Mouse (Mus musculus) kidney, adult 2 months (tissue): ENCODE results near the gene Bcar3. TPM values are rescaled to one million over a fixed set of nuclear protein-coding genes. Genes with fewer than 3 reads are reported as not detected.

Experiments used
- DNase-seq: peaks from one replicate; pipeline ENCODE4 v3.0.0; 2021
- H3K27ac ChIP-seq: fragments of 200-500 bp; 2 replicates; pipeline ENCODE4 v1.5.1; 2012; ENCODE audit warnings: low read depth, low read length, control low read depth, inconsistent platforms; ENCODE audit not compliant: insufficient read depth
- H3K27me3 ChIP-seq: fragments of 200-500 bp; replicated peaks from 2 replicates; pipeline ENCODE4 v1.6.1; 2012; ENCODE audit warnings: mild to moderate bottlenecking, moderate library complexity, low read length, inconsistent platforms; ENCODE audit not compliant: control insufficient read depth, insufficient read depth
- H3K36me3 ChIP-seq: fragments of 200-500 bp; 2 replicates; pipeline ENCODE4 v1.6.1; 2012; ENCODE audit warnings: mild to moderate bottlenecking, moderate library complexity, low read length, inconsistent platforms; ENCODE audit not compliant: control insufficient read depth, insufficient read depth
- H3K4me1 ChIP-seq: fragments of 200-500 bp; 2 replicates; pipeline ENCODE4 v1.6.1; 2011; ENCODE audit warnings: low read length; ENCODE audit not compliant: control insufficient read depth, insufficient read depth
- H3K4me3 ChIP-seq: fragments of 200-500 bp; 2 replicates; pipeline ENCODE4 v1.5.1; 2011; ENCODE audit warnings: mild to moderate bottlenecking, low read depth, low read length, control low read depth; ENCODE audit not compliant: insufficient read depth
- CTCF ChIP-seq: fragments of 200-500 bp; conservative IDR thresholded peaks from 2 replicates; pipeline ENCODE4 v1.5.1; 2011; ENCODE audit warnings: low read depth, mild to moderate bottlenecking, control low read depth, low read length, moderate library complexity, mixed read lengths; ENCODE audit not compliant: insufficient read depth, insufficient read length
- POLR2A ChIP-seq: fragments of 200-500 bp; IDR thresholded peaks from one replicate; pipeline ENCODE4 v1.6.1; 2011; ENCODE audit warnings: low read depth, low read length, control low read depth
- WGBS: fragments of 180-500 bp; shearing (Covaris S2); methylation state at CpG from one replicate; pipeline ENCODE4 v1.1.7; 2018; 5-methylcytosine and 5-hydroxymethylcytosine counted together
- polyA plus RNA-seq: library from polyadenylated mRNA; depleted of rRNA; stranded (reverse); fragments of >200 nt; gene quantifications from 2 replicates; pipeline ENCODE4 v1.2.3, GENCODE M21; 2012

Bcar3 gene
- polyA plus RNA-seq, 1 experiment, result 41.3 TPM

DNA sequence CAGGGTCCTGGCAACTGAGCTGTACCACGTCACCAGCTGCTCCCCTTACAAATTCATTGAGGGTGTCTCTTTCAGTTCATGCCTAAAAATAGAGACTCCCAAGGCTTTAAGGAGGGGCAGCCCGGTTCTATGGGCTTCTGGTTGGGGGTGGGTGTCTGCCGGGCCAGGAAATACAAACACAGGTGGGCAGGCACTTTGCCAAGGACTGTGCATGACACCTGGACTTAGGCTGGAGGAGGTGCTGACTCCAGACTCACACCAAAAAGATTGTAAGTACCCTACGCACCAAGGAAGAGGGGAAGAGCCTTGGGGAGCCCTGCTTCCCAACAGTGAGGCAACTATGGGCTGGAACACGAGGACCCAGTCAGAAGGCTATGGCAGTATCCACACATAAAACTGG, 44.1 kb downstream of the Bcar3 start:
- no peak overlapping the region for H3K4me3 ChIP-seq
- H3K27ac ChIP-seq, result no peak overlapping the region
- no peaks in the 10 kb centered on the region for H3K4me1 ChIP-seq
- no peaks in the 10 kb centered on the region for H3K27me3 ChIP-seq
- TF ChIP-seq CTCF (no peak), POLR2A (no peak)
- no peaks in the 10 kb centered on the region for H3K36me3 ChIP-seq
- WGBS, result 67% methylated on average over 5 of the region's 5 CpGs
- DNase-seq, result no peak

DNA sequence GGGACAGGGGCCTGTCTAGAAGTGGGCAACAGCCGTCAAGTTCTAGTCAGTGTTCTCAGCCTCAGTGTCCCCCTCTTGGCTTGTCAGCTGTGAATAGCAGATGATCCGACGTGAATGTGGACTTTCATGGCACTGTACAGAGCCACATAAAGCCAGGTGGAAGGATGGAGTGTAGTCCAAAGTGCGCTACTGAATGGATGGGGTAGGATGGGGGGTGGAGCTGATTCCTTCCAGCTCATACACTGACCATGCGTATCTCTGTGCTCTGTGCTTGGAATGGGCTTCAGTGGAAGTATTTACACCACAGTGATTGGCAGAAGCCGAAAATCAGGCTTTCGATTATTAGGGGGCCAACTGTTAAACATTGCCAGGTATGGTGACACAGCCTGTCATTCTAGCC, 45.0 kb downstream of the Bcar3 start:
- no peak for DNase-seq
- Histone ChIP-seq H3K4me3 (no peak overlapping the region), H3K36me3 (no peaks in the 10 kb centered on the region), H3K4me1 (no peaks in the 10 kb centered on the region), H3K27me3 (no peaks in the 10 kb centered on the region), H3K27ac (no peak overlapping the region)
- 89% methylated on average over 7 of the region's 7 CpGs for WGBS
- TF ChIP-seq POLR2A, result no peak
- TF ChIP-seq CTCF, result no peak

DNA sequence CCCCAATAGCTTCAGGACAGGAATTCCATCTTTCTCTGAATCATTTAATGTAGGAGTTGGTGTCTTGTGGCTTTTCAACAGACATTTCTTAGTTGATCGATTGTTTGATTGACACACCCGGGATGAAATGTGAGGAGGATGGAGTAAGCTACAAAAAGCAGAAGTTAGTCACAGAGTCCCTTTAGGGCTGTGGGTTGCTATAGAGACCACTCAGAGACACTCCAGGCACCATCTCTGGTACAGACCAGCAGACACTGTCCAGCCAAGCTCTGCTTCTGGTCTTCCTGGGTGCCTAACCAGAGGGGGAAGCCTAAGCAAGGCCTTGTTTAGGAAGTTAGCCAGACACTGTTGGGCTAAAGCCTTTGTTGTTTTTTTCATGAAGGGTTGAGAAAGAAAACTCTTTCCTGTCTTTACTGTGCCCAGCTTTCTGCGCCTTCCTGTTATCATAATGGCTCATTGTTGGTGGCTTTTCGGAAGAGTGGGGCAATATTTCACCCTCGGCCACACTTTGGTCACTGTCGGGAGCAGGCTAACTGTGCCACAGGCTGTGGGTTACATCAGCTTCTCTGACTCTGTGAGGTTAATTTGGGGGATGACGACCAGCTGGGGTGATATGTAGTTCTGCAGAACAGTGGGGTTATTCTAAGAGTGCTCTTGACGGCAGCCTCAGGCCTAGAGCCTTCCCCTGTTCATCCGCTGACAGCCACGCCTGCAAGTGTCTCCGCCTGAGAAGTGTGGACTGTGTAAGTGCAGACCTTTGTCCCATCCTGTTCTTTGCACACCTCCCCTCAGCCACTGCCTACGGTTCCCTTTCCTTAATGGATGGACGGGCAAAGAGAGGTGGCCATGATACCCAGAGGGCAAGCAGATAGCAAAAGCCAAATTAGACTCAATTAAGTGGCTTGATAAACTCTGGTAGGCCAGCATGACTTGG, 46.5 kb downstream of the Bcar3 start:
- 81% methylated on average over 13 of the region's 13 CpGs for WGBS
- Histone ChIP-seq H3K27me3 (no peaks in the 10 kb centered on the region), H3K27ac (no peak overlapping the region), H3K36me3 (no peaks in the 10 kb centered on the region), H3K4me1 (no peaks in the 10 kb centered on the region), H3K4me3 (no peak overlapping the region)
- TF ChIP-seq CTCF (no peak), POLR2A (no peak)
- DNase-seq, result no peak

DNA sequence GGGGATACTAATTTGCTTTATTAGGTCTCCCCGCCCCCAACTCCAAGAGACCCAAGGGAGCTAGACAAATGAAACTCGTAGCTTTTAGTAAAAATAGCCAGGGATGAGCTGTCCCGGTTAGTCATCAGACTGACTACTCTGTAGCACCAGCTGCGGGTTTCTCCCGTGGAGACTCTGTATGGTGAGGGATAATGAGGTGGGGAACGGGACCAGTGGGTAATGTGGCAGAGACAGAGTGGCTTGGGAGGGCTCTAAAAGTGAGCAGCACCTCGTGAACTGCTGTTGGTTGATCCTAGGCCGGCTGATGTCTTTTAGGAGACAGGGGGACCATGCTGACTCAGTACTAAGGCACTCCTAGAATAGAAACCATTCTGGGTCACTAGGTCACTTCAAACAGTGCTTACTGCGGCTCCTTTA, 49.5 kb downstream of the Bcar3 start:
- H3K27ac ChIP-seq, result no peak overlapping the region
- H3K4me3 ChIP-seq, result no peak overlapping the region
- no peak for TF ChIP-seq POLR2A
- no peak for DNase-seq
- H3K27me3 ChIP-seq, result no peaks in the 10 kb centered on the region
- 63% methylated on average over 9 of the region's 9 CpGs for WGBS
- H3K36me3 ChIP-seq, result no peaks in the 10 kb centered on the region
- no peaks in the 10 kb centered on the region for H3K4me1 ChIP-seq

DNA sequence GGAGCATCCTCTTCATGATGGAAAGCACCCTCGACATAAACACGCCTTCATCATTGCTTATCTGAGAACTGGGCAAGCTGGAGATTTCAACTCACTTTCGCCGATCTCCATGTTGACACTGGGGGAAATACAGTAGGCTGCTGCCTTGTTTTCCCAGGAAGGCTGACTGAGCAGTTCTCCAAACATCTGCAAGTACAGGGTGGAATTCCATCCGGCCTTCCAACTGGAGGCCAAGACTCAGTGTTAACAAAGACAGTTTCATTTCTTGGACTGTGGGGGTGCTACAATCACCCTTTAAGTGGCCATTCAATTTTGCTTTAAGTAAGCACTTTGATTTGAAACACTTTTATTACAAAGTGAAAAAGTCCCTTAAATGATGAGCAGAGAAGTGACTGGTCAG, 50.4 kb downstream of the Bcar3 start:
- H3K4me1 ChIP-seq, result no peaks in the 10 kb centered on the region
- H3K27me3 ChIP-seq, result no peaks in the 10 kb centered on the region
- no peak for DNase-seq
- TF ChIP-seq CTCF (no peak), POLR2A (no peak)
- no peaks in the 10 kb centered on the region for H3K36me3 ChIP-seq
- H3K4me3 ChIP-seq, result no peak overlapping the region
- WGBS, result 74% methylated on average over 5 of the region's 5 CpGs
- H3K27ac ChIP-seq, result no peak overlapping the region

DNA sequence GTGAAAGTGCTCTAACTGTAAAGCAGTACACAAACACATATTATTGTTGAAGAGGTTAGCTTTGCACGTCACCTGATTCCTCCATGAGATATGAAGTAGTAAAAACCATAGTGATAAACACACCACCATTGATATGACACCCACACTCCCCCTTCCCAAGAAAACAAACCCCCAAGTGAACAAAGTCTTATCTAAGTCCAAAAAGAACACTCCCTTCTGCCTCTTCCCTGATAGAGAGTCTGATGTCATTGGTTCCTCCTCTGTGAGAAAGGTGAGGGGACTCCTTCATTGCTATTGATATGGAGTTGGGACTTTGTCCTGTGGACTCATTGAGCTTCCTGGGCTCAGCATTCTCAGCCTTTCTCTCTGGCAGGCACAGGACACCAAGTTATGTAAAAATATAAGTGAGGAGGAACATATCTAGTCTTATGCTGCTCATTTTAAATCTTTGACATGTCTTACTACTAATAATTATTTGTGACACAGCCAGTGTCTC, 52.1 kb downstream of the Bcar3 start:
- no peaks in the 10 kb centered on the region for H3K4me1 ChIP-seq
- no peak for DNase-seq
- no peak overlapping the region for H3K4me3 ChIP-seq
- TF ChIP-seq POLR2A (no peak), CTCF (no peak)
- H3K27ac ChIP-seq, result no peak overlapping the region
- no peaks in the 10 kb centered on the region for H3K27me3 ChIP-seq
- no peaks in the 10 kb centered on the region for H3K36me3 ChIP-seq
- WGBS, result 100% methylated on average over 1 of the region's 1 CpGs

DNA sequence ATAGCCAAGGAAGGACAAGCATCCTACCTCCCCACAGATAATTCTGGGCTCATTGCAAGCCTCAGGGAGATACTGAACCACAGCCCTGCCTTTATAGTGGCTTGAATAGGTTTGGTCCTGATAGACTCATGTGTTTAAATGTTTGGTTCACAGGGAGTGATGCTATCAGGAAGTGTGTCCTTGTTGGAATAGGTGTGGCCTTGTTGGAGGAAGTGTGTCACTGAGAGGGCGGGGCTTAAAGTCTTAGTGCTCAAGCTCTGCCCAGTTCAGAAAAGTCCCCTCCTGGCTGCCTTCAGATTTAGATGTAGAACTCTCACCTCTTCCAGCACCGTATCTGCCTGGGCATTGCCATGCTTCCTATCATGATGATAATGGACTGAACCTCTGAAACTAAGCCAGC, 52.7 kb downstream of the Bcar3 start:
- no peaks in the 10 kb centered on the region for H3K27me3 ChIP-seq
- TF ChIP-seq CTCF (no peak), POLR2A (no peak)
- H3K4me1 ChIP-seq, result no peaks in the 10 kb centered on the region
- H3K27ac ChIP-seq, result no peak overlapping the region
- no peak for DNase-seq
- H3K4me3 ChIP-seq, result no peak overlapping the region
- WGBS, result 98% methylated on average over 2 of the region's 2 CpGs
- H3K36me3 ChIP-seq, result no peaks in the 10 kb centered on the region
